Mouse (Mus musculus) urinary bladder, adult 2 months (tissue): ENCODE measurements at regions not wholly inside any gene's neighbourhood (a gene's known extent, or its start where the extent isn't known, plus 50 kb on each side); places are given as distances from the start of the nearest gene placed in this dataset.

ENCODE experiments used
- DNase-seq: peaks from one replicate; pipeline ENCODE4 v3.0.0; 2022; ENCODE audit warnings: low spot score

DNA sequence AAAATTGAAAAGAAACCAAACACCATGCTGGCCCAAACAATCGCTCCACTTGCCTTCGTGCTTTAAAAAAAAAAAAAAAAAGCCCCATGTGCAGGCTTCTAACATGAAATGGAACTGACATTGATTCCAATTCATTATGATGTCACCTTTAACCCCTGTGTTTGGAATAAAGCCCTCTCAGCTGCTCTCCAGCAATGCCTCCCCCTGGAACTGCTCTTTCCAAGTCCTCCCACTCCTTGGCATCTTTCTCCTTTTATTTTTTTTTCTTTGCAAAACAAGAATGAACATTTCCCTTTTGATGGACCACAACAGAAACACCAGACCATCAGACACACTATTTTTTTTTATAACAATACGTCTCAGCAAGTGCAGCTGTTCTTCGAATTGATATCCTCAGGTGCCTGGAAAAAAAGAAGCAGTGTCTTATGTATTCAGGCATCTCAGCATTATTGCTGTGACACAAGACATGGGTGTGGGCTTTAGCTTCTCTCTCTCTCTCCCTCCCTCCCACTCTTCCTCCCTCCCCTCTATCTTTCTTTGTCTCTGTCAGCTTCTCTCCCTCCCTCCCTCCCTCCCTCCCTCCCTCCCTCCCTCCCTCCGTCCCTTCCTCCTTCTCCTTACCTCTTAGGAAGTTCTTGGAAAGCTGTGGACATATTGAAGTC, 152.3 kb upstream of the Pitrm1 start:
- DNase-seq, result no peak

DNA sequence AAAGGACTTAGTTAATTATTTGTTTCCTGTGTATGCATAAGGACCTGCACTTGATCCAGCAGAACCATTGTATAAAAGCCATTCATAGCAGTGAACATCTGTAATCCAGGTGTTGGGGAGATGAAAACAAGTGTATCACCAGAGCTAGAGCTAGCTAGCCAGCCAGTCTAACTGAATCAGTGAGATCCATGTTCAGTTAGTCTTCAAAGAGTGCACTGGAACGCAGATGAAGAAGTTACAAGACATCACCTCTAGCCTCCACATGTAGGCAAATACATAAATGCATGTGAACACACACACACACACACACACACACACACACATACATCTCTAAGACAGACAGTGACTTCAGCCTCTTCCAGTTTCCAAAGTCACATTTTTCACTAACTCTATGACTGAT, 150.3 kb upstream of the Pitrm1 start:
- DNase-seq, result no peak

DNA sequence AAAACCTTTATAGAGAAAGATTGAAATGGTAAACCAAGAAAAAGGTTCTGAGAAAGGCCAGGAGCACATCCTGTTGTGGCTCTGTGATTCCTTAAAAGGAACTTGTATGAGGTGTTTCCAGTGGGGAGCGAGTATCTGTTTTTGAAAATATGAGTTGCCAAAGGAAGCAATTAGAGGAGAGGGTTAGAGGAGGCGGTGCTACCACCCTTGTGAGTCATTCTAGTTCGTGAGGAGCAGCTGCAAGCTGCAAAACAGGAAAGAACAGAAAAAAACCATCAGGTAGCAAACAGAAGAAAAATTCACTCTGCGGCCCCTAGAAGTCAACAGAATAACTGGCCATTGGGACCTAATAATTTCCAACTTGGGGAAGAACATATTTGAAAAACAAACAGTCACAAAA, 116.1 kb upstream of the Pitrm1 start:
- no peak for DNase-seq

DNA sequence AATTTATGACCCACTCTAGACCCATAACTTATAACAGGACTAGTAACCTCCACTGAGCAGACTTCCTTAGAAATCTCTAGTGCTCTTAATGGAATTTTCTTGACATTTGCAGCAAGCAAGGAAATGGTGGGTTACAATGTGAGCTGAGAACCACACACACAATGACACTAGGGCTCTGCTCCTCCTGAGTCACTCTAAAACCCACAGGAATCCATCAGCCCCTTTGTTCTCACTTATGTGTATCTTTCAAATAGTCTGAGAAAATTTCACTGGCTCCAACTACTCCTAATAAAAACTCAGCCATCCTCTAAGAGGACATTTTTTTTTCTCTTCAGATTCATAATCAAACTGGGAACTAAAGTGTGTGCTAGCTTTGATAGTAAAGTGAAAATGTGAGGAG, 101.0 kb upstream of the Pitrm1 start:
- no peak for DNase-seq

DNA sequence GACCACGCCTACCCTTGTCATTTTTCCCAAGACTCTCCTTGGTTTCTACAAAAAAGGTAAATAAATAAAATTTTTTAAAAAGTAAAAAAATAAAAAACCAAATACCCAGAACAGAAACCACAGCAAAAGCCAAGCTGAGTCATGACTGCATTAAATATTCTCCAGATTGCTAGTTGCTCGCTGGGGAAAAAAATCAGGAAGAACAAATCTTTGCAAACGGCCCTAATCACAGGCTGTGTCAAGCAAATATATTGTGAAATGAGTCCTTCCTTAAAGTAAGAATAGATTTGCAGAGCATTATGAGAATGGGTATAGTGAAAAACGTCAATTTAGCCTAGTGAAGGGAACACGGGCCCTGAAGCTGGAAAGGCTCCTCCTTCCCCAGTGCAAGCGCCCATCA, 86.6 kb upstream of the Pitrm1 start:
- DNase-seq, result no peak

DNA sequence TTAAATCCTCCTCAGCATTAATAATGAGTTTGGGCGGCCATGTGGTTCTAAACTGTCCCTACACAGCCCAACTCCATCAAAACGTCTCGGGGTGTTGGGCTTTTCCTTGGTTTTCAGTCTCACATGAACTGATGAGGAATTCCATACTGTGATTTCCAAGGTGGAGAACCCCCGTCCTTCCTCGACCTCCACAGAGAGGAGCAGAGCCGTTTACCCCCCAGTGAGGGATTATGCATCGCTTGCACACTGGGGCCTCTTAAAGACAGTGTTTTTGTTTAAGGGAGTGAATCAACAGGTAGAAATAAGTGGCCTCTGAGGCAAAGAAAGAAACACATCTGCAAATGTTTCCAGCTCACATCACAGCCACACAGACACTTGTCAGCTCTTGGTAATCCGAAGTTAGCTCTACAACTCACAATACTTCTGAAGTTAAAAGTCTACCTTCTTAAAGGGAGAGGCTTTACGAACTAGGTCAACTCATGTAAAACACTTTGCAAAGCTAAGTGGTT, 82.0 kb upstream of the Pitrm1 start:
- DNase-seq, result no peak

DNA sequence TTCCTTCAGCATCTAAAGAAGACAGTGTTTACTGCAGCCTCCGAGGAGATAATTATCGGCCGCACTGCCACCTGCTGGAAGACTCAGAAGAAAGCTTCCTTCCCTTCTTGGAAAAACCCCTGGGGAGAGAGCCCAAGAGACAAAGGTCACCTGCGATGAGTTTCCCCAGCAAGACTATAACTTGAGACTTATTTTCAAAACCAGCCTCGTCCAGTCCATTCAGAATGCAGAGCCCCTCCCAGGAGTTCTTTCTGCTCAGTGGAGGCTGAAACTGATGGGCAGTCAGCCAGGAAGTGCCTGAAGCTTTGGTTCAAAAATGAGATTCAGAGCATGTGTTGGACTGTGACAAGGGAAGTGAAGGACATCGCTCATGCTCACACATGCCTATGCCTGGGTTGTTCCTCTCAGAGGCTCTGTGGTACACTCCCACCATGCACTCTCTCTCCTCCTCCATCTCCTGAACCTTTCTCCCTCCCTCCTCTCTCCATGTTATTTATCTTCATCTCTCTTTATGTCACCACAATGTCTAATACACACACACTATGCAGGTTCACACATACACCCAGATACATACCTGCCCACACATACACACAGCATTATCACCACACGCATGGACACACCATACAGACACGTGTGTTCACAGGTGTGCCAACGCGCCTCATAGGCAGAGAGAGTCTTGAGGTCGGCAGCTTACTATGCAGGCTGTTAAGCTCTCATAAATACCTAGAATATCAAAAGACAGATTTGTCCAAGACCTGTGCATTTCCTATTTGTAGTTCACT, 78.3 kb upstream of the Pitrm1 start:
- DNase-seq, result peak; percentile 26

DNA sequence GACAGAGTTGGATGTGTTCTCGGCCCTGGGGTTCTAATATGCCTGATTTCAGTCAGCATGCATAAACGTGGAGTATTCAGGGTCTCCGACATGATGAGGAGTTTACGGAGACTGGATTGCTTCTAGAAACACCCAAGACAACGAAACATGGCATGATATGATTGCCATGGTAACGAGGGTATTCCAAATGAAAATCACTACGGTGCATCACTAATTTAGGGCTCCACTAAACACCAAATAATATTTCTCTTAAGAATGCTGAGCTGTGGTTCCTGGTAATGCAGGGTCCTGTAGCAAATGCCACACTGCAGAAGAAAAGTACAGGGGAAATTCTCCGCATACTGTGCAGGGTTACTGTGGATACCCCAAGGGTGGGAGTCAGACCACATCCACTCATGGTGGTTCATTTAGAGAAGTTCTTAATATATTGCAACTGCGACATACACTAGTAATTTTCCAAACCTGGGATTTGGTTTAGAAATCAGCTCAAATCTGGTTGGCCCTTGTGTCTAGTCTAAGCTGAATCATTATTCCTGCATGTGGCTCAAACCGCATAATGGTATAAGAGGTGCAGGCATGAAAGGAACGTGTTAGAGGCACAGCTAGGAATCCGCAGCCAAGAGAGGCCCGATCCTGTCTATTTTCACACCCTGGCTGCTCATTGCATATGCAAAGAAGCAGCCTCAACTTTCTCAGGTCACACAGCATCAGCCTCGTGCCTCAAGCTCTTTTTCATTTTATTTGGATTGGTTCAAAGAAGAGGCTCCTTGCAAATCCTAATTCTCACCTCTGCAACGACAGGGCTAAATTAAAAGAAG, 77.5 kb upstream of the Pitrm1 start:
- DNase-seq, result no peak

DNA sequence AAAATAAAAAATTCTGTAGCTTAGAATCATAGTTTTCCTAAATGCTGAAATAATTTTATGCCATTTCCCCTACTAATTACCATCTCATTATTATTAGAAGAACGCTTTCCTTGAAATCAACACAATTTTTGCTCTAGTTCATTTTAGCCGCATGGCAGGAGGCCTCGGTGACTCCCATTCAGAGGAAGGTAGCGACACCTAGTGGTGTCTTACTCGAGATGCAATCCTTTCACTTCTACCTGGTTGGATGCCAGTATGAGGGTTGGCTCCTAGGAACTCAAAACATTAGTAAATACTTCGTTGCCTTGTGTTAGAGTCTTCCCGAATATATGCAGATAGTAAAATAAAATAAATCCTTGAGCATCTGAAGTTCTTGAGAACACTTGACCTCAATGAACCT, 76.3 kb upstream of the Pitrm1 start:
- no peak for DNase-seq

DNA sequence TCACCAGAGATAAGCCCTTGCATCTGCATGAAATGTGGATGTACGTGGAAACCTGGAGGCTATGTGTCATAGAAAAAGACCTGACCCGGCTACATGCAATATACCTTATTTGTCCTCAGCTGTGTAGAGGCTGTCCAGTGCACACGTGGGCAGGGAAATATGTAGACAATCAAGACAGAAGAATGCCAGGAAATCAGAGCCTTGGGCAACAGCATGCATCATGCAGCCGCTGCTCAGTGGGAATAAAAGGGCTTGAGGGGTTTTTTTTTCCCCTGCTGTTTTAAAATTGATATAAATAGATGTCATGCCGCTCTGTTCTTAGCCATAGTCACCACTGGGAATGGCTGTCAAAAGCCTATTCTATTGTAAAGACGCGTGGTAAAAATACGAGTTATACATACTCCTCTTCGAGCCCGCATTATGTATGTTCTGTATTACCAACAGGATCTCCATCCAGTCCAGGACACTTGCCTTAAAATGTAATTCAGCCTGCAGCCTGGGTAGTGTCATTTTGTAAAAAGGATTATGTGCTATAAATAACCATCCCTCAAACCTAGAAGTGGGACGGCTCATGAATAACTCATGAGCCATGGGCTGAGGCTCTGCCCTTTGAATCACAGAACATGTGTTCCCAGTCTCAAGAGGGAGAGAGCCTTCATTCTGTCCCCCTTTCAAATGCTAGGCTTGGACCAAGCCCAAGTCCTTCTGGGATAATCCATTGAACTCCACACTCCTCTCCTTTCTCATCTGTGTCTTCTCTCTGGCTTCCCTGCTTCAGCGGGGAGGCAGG, 74.4 kb upstream of the Pitrm1 start:
- DNase-seq, result no peak

DNA sequence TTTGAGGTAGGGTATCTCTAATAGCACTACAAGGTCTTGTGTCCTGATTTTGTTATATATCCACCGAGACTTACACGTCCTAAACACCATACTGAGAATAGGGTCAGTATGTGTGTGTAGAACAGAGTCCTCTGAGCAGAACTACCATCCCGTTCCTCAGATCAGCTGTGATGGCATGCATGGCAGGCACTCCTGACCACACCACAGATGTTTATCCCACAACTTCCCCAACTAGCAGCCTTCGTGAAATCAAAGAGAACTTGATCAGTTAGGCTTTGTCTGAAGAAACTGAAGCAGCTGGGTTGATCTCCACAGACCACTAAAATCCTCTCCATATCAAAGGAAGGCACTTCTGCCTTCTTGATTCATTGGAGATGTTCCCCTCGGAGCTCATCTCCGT, 68.3 kb upstream of the Pitrm1 start:
- DNase-seq, result no peak

DNA sequence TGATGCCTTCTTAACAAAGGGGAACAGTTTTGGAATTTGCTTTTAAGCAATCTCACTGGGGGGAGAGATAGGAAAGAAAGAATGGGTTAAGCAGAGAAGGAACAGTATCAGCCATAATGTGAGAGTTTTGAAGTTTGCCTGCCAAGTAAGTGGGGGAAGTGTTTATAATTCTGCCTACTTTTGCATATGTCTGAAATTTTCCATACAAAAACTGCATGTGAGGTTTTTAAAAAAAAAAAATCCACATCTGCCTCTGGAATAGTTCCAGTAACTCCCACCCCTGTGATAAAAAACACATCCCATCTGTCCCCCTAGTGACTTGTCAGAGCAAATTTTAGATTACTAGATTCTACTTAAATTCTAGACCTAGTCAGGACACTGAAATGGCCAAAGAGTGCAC, 63.5 kb upstream of the Pitrm1 start:
- no peak for DNase-seq

DNA sequence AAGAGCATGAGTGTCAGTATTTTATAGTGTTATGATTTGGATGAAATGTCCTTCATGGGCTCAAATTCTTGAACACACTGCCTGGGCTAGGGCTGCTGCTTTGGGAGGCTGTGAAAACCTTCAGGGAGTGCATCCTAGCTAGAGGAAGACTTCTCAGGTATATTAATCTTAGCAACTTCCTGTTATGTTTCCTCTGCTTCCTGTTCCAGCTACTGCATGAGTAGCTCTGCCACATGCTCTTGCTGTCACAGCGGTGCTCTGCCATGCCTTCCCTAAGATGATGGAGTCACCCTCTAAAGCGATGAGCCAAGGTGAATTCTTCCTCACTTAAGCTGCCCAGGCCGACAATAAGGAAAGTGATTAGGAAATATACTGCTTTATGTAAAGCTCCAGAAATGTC, 60.1 kb upstream of the Pitrm1 start:
- no peak for DNase-seq

DNA sequence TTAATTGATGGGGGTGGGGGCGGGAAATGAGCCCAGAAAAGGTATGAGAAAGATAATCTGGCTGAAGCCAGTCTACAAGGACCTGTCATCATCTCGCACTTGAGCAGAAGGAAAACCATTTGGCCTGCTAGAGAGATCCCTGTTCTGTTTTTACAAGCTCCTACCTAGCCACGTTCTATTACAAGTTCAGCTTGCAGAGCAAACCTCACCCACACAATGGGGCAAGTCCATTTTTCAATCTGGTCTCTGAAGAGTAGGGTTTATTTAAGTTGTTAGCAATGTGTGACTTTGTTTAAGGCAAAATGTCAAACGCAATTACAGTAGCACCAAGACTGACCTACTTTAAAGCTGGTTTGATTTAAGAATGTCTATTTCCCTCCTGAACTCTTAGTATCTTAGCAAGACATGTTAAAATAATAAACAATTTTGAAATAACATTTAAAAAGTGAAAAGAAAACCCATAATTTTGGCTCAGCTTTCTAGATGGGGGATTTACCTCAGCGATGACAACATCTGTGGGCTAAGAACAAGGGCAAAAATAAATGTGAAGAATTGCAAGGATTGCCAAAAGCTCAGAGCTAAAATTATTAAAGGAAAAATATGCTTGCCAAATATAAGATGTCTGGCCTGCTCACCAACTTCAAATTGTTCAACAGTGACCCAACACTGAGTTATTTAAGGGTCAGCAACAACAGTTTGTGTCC, 54.9 kb upstream of the Pitrm1 start:
- no peak for DNase-seq
